Mouse (Mus musculus): ENCODE data around the gene Aox2. TPM values are rescaled to one million over a fixed set of nuclear protein-coding genes. Genes with fewer than 3 reads are reported as not detected.

Aox2 gene
- polyA plus RNA-seq, 1 experiment from 2014 or later = 0.05 TPM

GRCm38 (mm10) chr1:58294730-58295129 is 16.6 kb downstream of the Aox2 start:
- Histone ChIP-seq H3K4me3 (no peak overlapping the region), H3K27ac (no peak overlapping the region), H3K27me3 (ENCODE audit: poor library complexity, severe bottlenecking) (no peaks in the 10 kb centered on the region), H3K9me3 (no peaks in the 10 kb centered on the region), H3K4me1 (peaks cover 12% of the 10 kb centered on the region), H3K36me3 (replicated peaks) (no peaks in the 10 kb centered on the region)
- 87% methylated on average over 5 of the region's 5 CpGs for WGBS
- no peak for DNase-seq (ENCODE audit: extremely low spot score, low spot score)

- Histone ChIP-seq H3K4me3 (no peak overlapping the region), H3K36me3 (replicated peaks) (no peaks in the 10 kb centered on the region), H3K4me1 (peaks cover 3% of the 10 kb centered on the region; the same call in 1 of the 2 replicates), H3K9me3 (no peaks in the 10 kb centered on the region), H3K27ac (no peak overlapping the region), H3K27me3 (ENCODE audit: poor library complexity, severe bottlenecking) (no peaks in the 10 kb centered on the region)
- 7% methylated on average over 7 of the region's 7 CpGs for WGBS
- DNase-seq (ENCODE audit: extremely low spot score, low spot score) = peak; percentile 59
Observed at GRCm38 (mm10) chr1:58296278-58296677, 18.2 kb downstream of the Aox2 start.

- 56% methylated on average over 4 of the region's 4 CpGs for WGBS
Observed at GRCm38 (mm10) chr1:58296821-58297220, 18.7 kb downstream of the Aox2 start.

GRCm38 (mm10) chr1:58298347-58298746 is 20.2 kb downstream of the Aox2 start:
- WGBS = 82% methylated on average over 6 of the region's 6 CpGs
- no peaks in the 10 kb centered on the region for H3K36me3 ChIP-seq (replicated peaks)
- H3K4me3 ChIP-seq = no peak overlapping the region
- no peak overlapping the region for H3K27ac ChIP-seq
- H3K27me3 ChIP-seq (ENCODE audit: poor library complexity, severe bottlenecking) = no peaks in the 10 kb centered on the region
- no peak for DNase-seq (ENCODE audit: extremely low spot score, low spot score)
- H3K9me3 ChIP-seq = no peaks in the 10 kb centered on the region
- H3K4me1 ChIP-seq = peaks cover 3% of the 10 kb centered on the region; the same call in 1 of the 2 replicates

More at GRCm38 (mm10) chr1:58296821-58297220, 18.7 kb downstream of the Aox2 start:
- Histone ChIP-seq H3K27me3 (ENCODE audit: poor library complexity, severe bottlenecking) (no peaks in the 10 kb centered on the region), H3K4me3 (no peak overlapping the region), H3K27ac (no peak overlapping the region), H3K36me3 (replicated peaks) (no peaks in the 10 kb centered on the region), H3K9me3 (no peaks in the 10 kb centered on the region), H3K4me1 (peaks cover 3% of the 10 kb centered on the region; the same call in 1 of the 2 replicates)
- DNase-seq (ENCODE audit: extremely low spot score, low spot score) = no peak

- H3K27ac ChIP-seq = no peak overlapping the region
- no peaks in the 10 kb centered on the region for H3K9me3 ChIP-seq
- H3K27me3 ChIP-seq (ENCODE audit: poor library complexity, severe bottlenecking) = no peaks in the 10 kb centered on the region
- DNase-seq (ENCODE audit: extremely low spot score, low spot score) = no peak
- 97% methylated on average over 7 of the region's 7 CpGs for WGBS
- H3K36me3 ChIP-seq (replicated peaks) = no peaks in the 10 kb centered on the region
- peaks cover 2% of the 10 kb centered on the region; the same call in 1 of the 2 replicates for H3K4me1 ChIP-seq
- H3K4me3 ChIP-seq = no peak overlapping the region
Observed at GRCm38 (mm10) chr1:58301073-58301472, 22.9 kb downstream of the Aox2 start.

GRCm38 (mm10) chr1:58302015-58302414 is 23.9 kb downstream of the Aox2 start:
- H3K9me3 ChIP-seq = no peaks in the 10 kb centered on the region
- no peaks in the 10 kb centered on the region for H3K27me3 ChIP-seq (ENCODE audit: poor library complexity, severe bottlenecking)
- 80% methylated on average over 6 of the region's 6 CpGs for WGBS
- H3K4me1 ChIP-seq = no peaks in the 10 kb centered on the region
- no peaks in the 10 kb centered on the region for H3K36me3 ChIP-seq (replicated peaks)
- no peak overlapping the region for H3K4me3 ChIP-seq
- no peak overlapping the region for H3K27ac ChIP-seq
- no peak for DNase-seq (ENCODE audit: extremely low spot score, low spot score)

- Histone ChIP-seq H3K27ac (no peak overlapping the region), H3K4me1 (no peaks in the 10 kb centered on the region), H3K36me3 (replicated peaks) (no peaks in the 10 kb centered on the region), H3K27me3 (ENCODE audit: poor library complexity, severe bottlenecking) (no peaks in the 10 kb centered on the region), H3K4me3 (no peak overlapping the region), H3K9me3 (no peaks in the 10 kb centered on the region)
- 92% methylated on average over 6 of the region's 6 CpGs for WGBS
- DNase-seq (ENCODE audit: extremely low spot score, low spot score) = no peak
Observed at GRCm38 (mm10) chr1:58303009-58303408, 24.9 kb downstream of the Aox2 start.

- Histone ChIP-seq H3K4me3 (no peak overlapping the region), H3K27ac (no peak overlapping the region), H3K9me3 (no peaks in the 10 kb centered on the region), H3K4me1 (no peaks in the 10 kb centered on the region), H3K36me3 (replicated peaks) (no peaks in the 10 kb centered on the region), H3K27me3 (ENCODE audit: poor library complexity, severe bottlenecking) (no peaks in the 10 kb centered on the region)
- no peak for DNase-seq (ENCODE audit: extremely low spot score, low spot score)
- 91% methylated on average over 4 of the region's 4 CpGs for WGBS
Observed at GRCm38 (mm10) chr1:58303726-58304125, 25.6 kb downstream of the Aox2 start.

- no peaks in the 10 kb centered on the region for H3K27me3 ChIP-seq (ENCODE audit: poor library complexity, severe bottlenecking)
- no peaks in the 10 kb centered on the region for H3K9me3 ChIP-seq
- H3K27ac ChIP-seq = no peak overlapping the region
- WGBS = 74% methylated on average over 12 of the region's 12 CpGs
- H3K36me3 ChIP-seq (replicated peaks) = no peaks in the 10 kb centered on the region
- H3K4me1 ChIP-seq = no peaks in the 10 kb centered on the region
- DNase-seq (ENCODE audit: extremely low spot score, low spot score) = no peak
- no peak overlapping the region for H3K4me3 ChIP-seq
Observed at GRCm38 (mm10) chr1:58304296-58304695, 26.2 kb downstream of the Aox2 start.

- Histone ChIP-seq H3K36me3 (replicated peaks) (no peaks in the 10 kb centered on the region), H3K4me1 (no peaks in the 10 kb centered on the region), H3K4me3 (no peak overlapping the region), H3K9me3 (no peaks in the 10 kb centered on the region), H3K27ac (no peak overlapping the region), H3K27me3 (ENCODE audit: poor library complexity, severe bottlenecking) (no peaks in the 10 kb centered on the region)
- no peak for DNase-seq (ENCODE audit: extremely low spot score, low spot score)
- WGBS = 87% methylated on average over 8 of the region's 8 CpGs
Observed at GRCm38 (mm10) chr1:58307181-58307580, 29.1 kb downstream of the Aox2 start.

GRCm38 (mm10) chr1:58308594-58308993 is 30.5 kb downstream of the Aox2 start:
- no peak overlapping the region for H3K4me3 ChIP-seq
- no peak for DNase-seq (ENCODE audit: extremely low spot score, low spot score)
- H3K4me1 ChIP-seq = no peaks in the 10 kb centered on the region
- no peaks in the 10 kb centered on the region for H3K27me3 ChIP-seq (ENCODE audit: poor library complexity, severe bottlenecking)
- H3K9me3 ChIP-seq = no peaks in the 10 kb centered on the region
- H3K36me3 ChIP-seq (replicated peaks) = no peaks in the 10 kb centered on the region
- H3K27ac ChIP-seq = no peak overlapping the region
- 88% methylated on average over 8 of the region's 8 CpGs for WGBS

GRCm38 (mm10) chr1:58309853-58310252 is 31.7 kb downstream of the Aox2 start:
- H3K4me3 ChIP-seq = no peak overlapping the region
- whole genome bisulfite sequencing = 89% methylated on average over 4 of the region's 4 CpGs
- H3K36me3 ChIP-seq (replicated peaks) = no peaks in the 10 kb centered on the region
- H3K27ac ChIP-seq = no peak overlapping the region
- DNase-seq (ENCODE audit: extremely low spot score, low spot score) = no peak
- no peaks in the 10 kb centered on the region for H3K4me1 ChIP-seq
- H3K27me3 ChIP-seq (ENCODE audit: poor library complexity, severe bottlenecking) = no peaks in the 10 kb centered on the region
- H3K9me3 ChIP-seq = no peaks in the 10 kb centered on the region

- H3K4me3 ChIP-seq = no peak overlapping the region
- no peak for DNase-seq (ENCODE audit: extremely low spot score, low spot score)
- no peaks in the 10 kb centered on the region for H3K4me1 ChIP-seq
- H3K36me3 ChIP-seq (replicated peaks) = no peaks in the 10 kb centered on the region
- WGBS = 87% methylated on average over 7 of the region's 7 CpGs
- H3K9me3 ChIP-seq = no peaks in the 10 kb centered on the region
- no peak overlapping the region for H3K27ac ChIP-seq
- H3K27me3 ChIP-seq (ENCODE audit: poor library complexity, severe bottlenecking) = no peaks in the 10 kb centered on the region
Observed at GRCm38 (mm10) chr1:58311221-58311864, 33.2 kb downstream of the Aox2 start.

- H3K9me3 ChIP-seq = no peaks in the 10 kb centered on the region
- H3K36me3 ChIP-seq (replicated peaks) = no peaks in the 10 kb centered on the region
- no peaks in the 10 kb centered on the region for H3K27me3 ChIP-seq (ENCODE audit: poor library complexity, severe bottlenecking)
- DNase-seq (ENCODE audit: extremely low spot score, low spot score) = no peak
- no peaks in the 10 kb centered on the region for H3K4me1 ChIP-seq
- 91% methylated on average over 8 of the region's 8 CpGs for WGBS
- H3K4me3 ChIP-seq = no peak overlapping the region
- H3K27ac ChIP-seq = no peak overlapping the region
Observed at GRCm38 (mm10) chr1:58313173-58313572, 35.0 kb downstream of the Aox2 start.
